Mouse (Mus musculus) lung, adult 2 months (tissue): ENCODE data around the gene Pgm2l1.

ENCODE experiments used
- CTCF ChIP-seq: fragments of 200-500 bp; IDR thresholded peaks from 2 replicates; pipeline ENCODE4 v1.5.1; 2011; ENCODE audit warnings: mild to moderate bottlenecking, low read length, control low read depth; ENCODE audit not compliant: insufficient read depth
- POLR2A ChIP-seq: fragments of 200-500 bp; IDR thresholded peaks from 2 replicates; pipeline ENCODE4 v1.6.1; 2011; ENCODE audit warnings: low read depth, mild to moderate bottlenecking, control low read depth, low read length, borderline replicate concordance; ENCODE audit errors: extremely low read depth

DNA sequence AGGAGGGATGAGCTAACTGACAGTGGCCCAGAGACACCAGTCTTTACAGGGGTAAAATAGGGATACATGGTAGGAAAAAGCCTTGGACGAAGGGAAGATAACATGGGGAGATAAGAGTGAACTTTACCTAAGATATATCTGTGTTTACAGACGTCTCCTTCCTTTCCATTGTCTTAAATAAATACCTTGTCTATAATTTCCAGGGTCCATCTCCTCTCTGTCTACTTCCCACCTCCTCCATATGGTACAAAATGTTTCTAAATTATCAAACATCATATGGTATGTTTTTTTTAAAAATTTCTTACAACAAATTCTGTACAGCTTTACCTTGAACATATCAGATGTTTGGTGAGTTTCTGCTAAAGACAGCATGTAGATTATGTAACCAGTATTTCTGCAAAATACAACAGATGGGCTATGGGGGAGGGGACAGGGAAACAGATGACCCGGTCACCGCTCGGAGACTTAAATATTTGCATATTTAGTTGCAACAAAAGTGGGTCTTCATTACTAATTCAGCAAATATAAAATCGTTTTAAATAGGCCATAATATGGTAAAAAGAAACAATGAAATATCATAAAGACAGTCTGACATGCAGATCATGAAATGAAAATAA, 12.0 kb upstream of the Pgm2l1 start:
- no peak for TF ChIP-seq POLR2A
- no peak for TF ChIP-seq CTCF
